Mouse (Mus musculus) cerebellum, postnatal 10 days (tissue): ENCODE results near the gene Csrnp1.

Experiments
- DNase-seq, 2 experiments: peaks; one replicate each; pipeline ENCODE4 v3.0.0; 2021; ENCODE audit warnings: mixed read lengths in 2 of 2

Gene Csrnp1

GRCm38 (mm10) chr9:119941861-119942260 is 42.6 kb downstream of the Csrnp1 start:
- peak; percentile 72 to 81 for DNase-seq

GRCm38 (mm10) chr9:119941407-119941806 is 43.1 kb downstream of the Csrnp1 start:
- peak in 1 of 2 experiments; percentile 29 for DNase-seq

GRCm38 (mm10) chr9:119939646-119940045 is 44.8 kb downstream of the Csrnp1 start:
- DNase-seq: no peak

GRCm38 (mm10) chr9:119938496-119938895 is 46.0 kb downstream of the Csrnp1 start:
- DNase-seq: no peak

- peak; percentile 98 to 99 for DNase-seq
Measured at GRCm38 (mm10) chr9:119937005-119937773, 47.3 kb downstream of the Csrnp1 start, which contains the start of the genes Gorasp1 and Ttc21a. Gene Gorasp1, minus strand, starts transcription at chr9:119937565. Gene Ttc21a, plus strand, starts transcription at chr9:119937606.

- DNase-seq: no peak
Measured at GRCm38 (mm10) chr9:119933675-119934074, 50.8 kb downstream of the Csrnp1 start.

GRCm38 (mm10) chr9:119932358-119932757 is 52.1 kb downstream of the Csrnp1 start:
- DNase-seq: no peak

- no peak for DNase-seq
Measured at GRCm38 (mm10) chr9:119926497-119926896, 58.0 kb downstream of the Csrnp1 start.

GRCm38 (mm10) chr9:119925729-119926128 is 58.7 kb downstream of the Csrnp1 start:
- DNase-seq: peak in 1 of 2 experiments; percentile 40

- no peak for DNase-seq
Measured at GRCm38 (mm10) chr9:119925120-119925657, 59.3 kb downstream of the Csrnp1 start.

- no peak for DNase-seq
Measured at GRCm38 (mm10) chr9:119923462-119923861, 61.0 kb downstream of the Csrnp1 start.
